Mouse (Mus musculus): Measurements from ENCODE around the gene Krt15. TPM values are rescaled to one million over a fixed set of nuclear protein-coding genes. Genes with fewer than 3 reads are reported as not detected.

Gene Krt15
- total and polyA plus RNA-seq, 3 experiments = 0.21 TPM; not detected in 2

GRCm38 (mm10) chr11:100097819-100098218 is 37.9 kb downstream of the Krt15 start:
- H3K4me1 ChIP-seq (ENCODE audit: control insufficient read depth in 1 of 2, insufficient read depth in 2 of 2) = no peaks in the 10 kb centered on the region
- no peak overlapping the region for H3K9ac ChIP-seq (ENCODE audit: insufficient read depth, low read depth)
- H3K27me3 ChIP-seq (replicated peaks) = peaks cover 97% of the 10 kb centered on the region
- H3K4me2 ChIP-seq (ENCODE audit: insufficient read depth, low read depth, poor library complexity, severe bottlenecking) = no peak overlapping the region
- no peak for DNase-seq (ENCODE audit: extremely low read depth)
- dilution Hi-C loops (cut with MboI; ENCODE audit: extremely low pct_ligation_motif_present, extremely low pct_unique_long_range_greater_than_20kb, low sequenced_read_pairs) (no loop called here), in situ Hi-C loops (cut with MboI; ENCODE audit: low pct_ligation_motif_present, low pct_unique_long_range_greater_than_20kb, low sequenced_read_pairs) (no loop called here)
- no peaks in the 10 kb centered on the region for H3K36me3 ChIP-seq (replicated peaks in 1 of 2; ENCODE audit: control insufficient read depth in 1 of 2, insufficient read depth in 1 of 2, low read length in 1 of 2)
- H3K79me2 ChIP-seq (replicated peaks; ENCODE audit: control insufficient read depth, extremely low read depth, insufficient read depth, poor library complexity, severe bottlenecking) = no peaks in the 10 kb centered on the region
- H3K9me3 ChIP-seq (replicated peaks; ENCODE audit: low read length) = no peaks in the 10 kb centered on the region
- H3K4me3 ChIP-seq (replicated peaks in 1 of 3; ENCODE audit: low read depth in 2 of 3, low read length in 2 of 3, poor library complexity in 1 of 3) = no peak overlapping the region
- no peak overlapping the region for H3K27ac ChIP-seq (ENCODE audit: insufficient read depth, low read depth)
- TF ChIP-seq NRF1 (IDR thresholded peaks at IDR 0.05; ENCODE audit: low read depth, low read length) (no peak), BHLHE40 (IDR thresholded peaks at IDR 0.05; ENCODE audit: low read depth, low read length) (no peak), EP300 (IDR thresholded peaks at IDR 0.05; ENCODE audit: low read length) (no peak), POLR2AphosphoS2 (IDR thresholded peaks at IDR 0.05; ENCODE audit: low read depth, low read length) (no peak), ZC3H11A (IDR thresholded peaks at IDR 0.05; ENCODE audit: low read depth, low read length) (no peak), KAT2A (IDR thresholded peaks at IDR 0.05; ENCODE audit: insufficient replicate concordance, low read length) (no peak), IRF4 (IDR thresholded peaks at IDR 0.05; ENCODE audit: low read depth, low read length) (no peak), ETS1 (conservative IDR thresholded peaks at IDR 0.05; ENCODE audit: low read depth, low read length) (no peak), USF1 (IDR thresholded peaks at IDR 0.05; ENCODE audit: low read depth, low read length) (no peak)

- H3K36me3 ChIP-seq (replicated peaks in 1 of 2; ENCODE audit: control insufficient read depth in 1 of 2, insufficient read depth in 1 of 2, low read length in 1 of 2) = no peaks in the 10 kb centered on the region
- no peaks in the 10 kb centered on the region for H3K4me1 ChIP-seq (ENCODE audit: control insufficient read depth in 1 of 2, insufficient read depth in 2 of 2)
- no peak within 1 kb of the TSS for H3K4me2 ChIP-seq (ENCODE audit: insufficient read depth, low read depth, poor library complexity, severe bottlenecking)
- dilution Hi-C loops (cut with MboI; ENCODE audit: extremely low pct_ligation_motif_present, extremely low pct_unique_long_range_greater_than_20kb, low sequenced_read_pairs) (no loop called here), in situ Hi-C loops (cut with MboI; ENCODE audit: low pct_ligation_motif_present, low pct_unique_long_range_greater_than_20kb, low sequenced_read_pairs) (no loop called here)
- no peak within 1 kb of the TSS for H3K27ac ChIP-seq (ENCODE audit: insufficient read depth, low read depth)
- no peak for DNase-seq (ENCODE audit: extremely low read depth)
- H3K9ac ChIP-seq (ENCODE audit: insufficient read depth, low read depth) = no peak within 1 kb of the TSS
- TF ChIP-seq PAX5 (IDR thresholded peaks at IDR 0.05; ENCODE audit: low read length) (no peak), MXI1 (IDR thresholded peaks at IDR 0.05; ENCODE audit: low read depth, low read length) (no peak), BHLHE40 (IDR thresholded peaks at IDR 0.05; ENCODE audit: low read depth, low read length) (no peak), MYC (IDR thresholded peaks at IDR 0.05; ENCODE audit: low read depth, low read length) (no peak), GABPA (IDR thresholded peaks at IDR 0.05; ENCODE audit: insufficient replicate concordance, low read depth, low read length) (no peak), MAX (IDR thresholded peaks at IDR 0.05; ENCODE audit: low read length) (no peak)
- no peak within 1 kb of the TSS for H3K4me3 ChIP-seq (replicated peaks in 1 of 3; ENCODE audit: low read depth in 2 of 3, low read length in 2 of 3, poor library complexity in 1 of 3)
- H3K9me3 ChIP-seq (replicated peaks; ENCODE audit: low read length) = no peaks in the 10 kb centered on the region
- no peaks in the 10 kb centered on the region for H3K79me2 ChIP-seq (replicated peaks; ENCODE audit: control insufficient read depth, extremely low read depth, insufficient read depth, poor library complexity, severe bottlenecking)
- H3K27me3 ChIP-seq (replicated peaks) = peaks cover 97% of the 10 kb centered on the region
Observed at GRCm38 (mm10) chr11:100096141-100096540, 39.6 kb downstream of the Krt15 start, which contains the start of gene Krt35. Gene Krt35 (minus strand): TSS chr11:100096241.
